Mouse (Mus musculus) G1E (cell line): ENCODE data around the gene Nova2. TPM values are rescaled to one million over a fixed set of nuclear protein-coding genes. Genes with fewer than 3 reads are reported as not detected.
A peak's percentile ranks its signal among the peaks of the same experiment; 100 is the strongest.

ENCODE experiments used
- ATAC-seq: 2 replicates; pipeline ENCODE4 v1.8.0; 2016; ENCODE audit warnings: mild to moderate bottlenecking; ENCODE audit not compliant: insufficient number of reproducible peaks, poor library complexity, low FRiP score, severe bottlenecking; ENCODE audit errors: extremely low read depth
- DNase-seq: peaks from one replicate; pipeline ENCODE4 v3.0.0; 2012; ENCODE audit warnings: low spot score
- H3K27me3 ChIP-seq: 2 replicates; pipeline ENCODE4 v1.6.1; 2012; ENCODE audit warnings: mild to moderate bottlenecking, low read length, inconsistent platforms; ENCODE audit not compliant: insufficient read depth
- H3K36me3 ChIP-seq: replicated peaks from 2 replicates; pipeline ENCODE3; 2012; ENCODE audit warnings: mild to moderate bottlenecking, inconsistent platforms
- H3K4me1 ChIP-seq: 2 replicates; pipeline ENCODE4 v1.6.1; 2012; ENCODE audit warnings: low read depth, low read length, inconsistent platforms, mixed read lengths; ENCODE audit not compliant: insufficient read depth
- H3K4me3 ChIP-seq: 2 replicates; pipeline ENCODE4 v1.5.1; 2012; ENCODE audit warnings: low read depth, mild to moderate bottlenecking, inconsistent platforms, low read length, moderate library complexity, mixed read lengths
- H3K9me3 ChIP-seq: replicated peaks from 2 replicates; pipeline ENCODE4 v1.6.1; 2012; ENCODE audit warnings: inconsistent platforms
- CTCF ChIP-seq: IDR thresholded peaks from 2 replicates; pipeline ENCODE4 v1.5.1; 2012; ENCODE audit warnings: low read depth, low read length, inconsistent platforms, mixed read lengths
- GATA1 ChIP-seq: IDR thresholded peaks from 2 replicates; pipeline ENCODE4 v1.6.1; 2012; ENCODE audit warnings: borderline replicate concordance, low read length, inconsistent platforms, mixed read lengths
- GATA2 ChIP-seq: IDR thresholded peaks from 2 replicates; pipeline ENCODE4 v1.6.1; 2012; ENCODE audit warnings: low read depth, low read length, inconsistent platforms, borderline replicate concordance
- POLR2AphosphoS5 ChIP-seq: IDR thresholded peaks from 2 replicates; pipeline ENCODE4 v1.6.1; 2012; ENCODE audit warnings: low read depth, low read length, inconsistent platforms; ENCODE audit not compliant: insufficient replicate concordance
- TAL1 ChIP-seq: conservative IDR thresholded peaks from 2 replicates; pipeline ENCODE4 v1.6.1; 2012; ENCODE audit warnings: low read depth, low read length, inconsistent platforms, mixed read lengths
- polyA plus RNA-seq: library from polyadenylated mRNA; stranded (reverse); fragments of >175 nt; gene quantifications from 2 replicates; pipeline ENCODE4 v1.2.3, GENCODE M21; 2012
- total RNA-seq, 2 experiments: library from RNA; stranded (forward) in 1 of 2; stranded (reverse) in 1 of 2; fragments of 200-1000 nt in 1 of 2; fragments of >200 nt in 1 of 2; fragmentation: Nextera tagmentation in 1 of 2; gene quantifications; 2 replicates each; pipeline ENCODE4 v1.2.3; 2014 to 2017

Gene Nova2
- total and polyA plus RNA-seq, 3 experiments: 0.05 TPM; not detected in 2

GRCm38 (mm10) chr7:18891872-18892599 is 33.7 kb upstream of the Nova2 start:
- no peaks in the 10 kb centered on the region for H3K9me3 ChIP-seq
- ATAC-seq: peak; percentile 72
- TF ChIP-seq CTCF (peak; percentile 80), GATA1 (no peak)
- H3K36me3 ChIP-seq: peaks cover 55% of the 10 kb centered on the region
- no peaks in the 10 kb centered on the region for H3K27me3 ChIP-seq
- peak overlapping the region; percentile 60; the same call in 1 of the 2 replicates for H3K4me3 ChIP-seq
- H3K4me1 ChIP-seq: peaks cover 18% of the 10 kb centered on the region
- peak; percentile 86 for DNase-seq

DNA sequence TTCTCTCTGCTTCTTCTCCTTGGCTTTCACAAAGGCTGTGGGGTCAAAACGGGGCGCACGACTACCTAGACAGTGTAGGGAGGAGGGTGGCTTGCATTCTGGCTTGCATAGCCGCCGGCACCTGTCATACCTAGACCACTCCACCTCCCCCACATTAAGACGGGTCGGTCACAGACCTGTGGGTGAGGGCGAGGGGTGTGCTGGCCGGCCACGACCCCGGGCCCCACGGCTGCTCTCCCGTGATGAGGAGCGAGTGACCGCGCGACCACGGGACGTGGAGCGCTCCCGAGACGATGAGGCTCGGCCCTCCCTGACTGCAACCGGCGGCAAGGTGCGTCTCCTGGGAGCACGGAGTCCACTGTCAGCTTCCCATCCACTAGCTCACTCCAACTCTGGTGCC is 32.7 kb upstream of the Nova2 start:
- TF ChIP-seq GATA1: no peak
- no peak for TF ChIP-seq GATA2
- no peak for TF ChIP-seq POLR2AphosphoS5
- TF ChIP-seq CTCF: no peak
- TF ChIP-seq TAL1: no peak
- Histone ChIP-seq H3K4me3 (no peak overlapping the region), H3K27me3 (no peaks in the 10 kb centered on the region), H3K4me1 (peaks cover 18% of the 10 kb centered on the region), H3K36me3 (peaks cover 64% of the 10 kb centered on the region), H3K9me3 (no peaks in the 10 kb centered on the region)
- DNase-seq: no peak
- no peak for ATAC-seq

- ATAC-seq (peak; percentile 41; the same call in 1 of the 2 replicates), DNase-seq (peak; percentile 32)
- Histone ChIP-seq H3K4me1 (peaks cover 18% of the 10 kb centered on the region), H3K4me3 (peak overlapping the region; percentile 46; the same call in 1 of the 2 replicates), H3K36me3 (peaks cover 71% of the 10 kb centered on the region), H3K27me3 (no peaks in the 10 kb centered on the region), H3K9me3 (no peaks in the 10 kb centered on the region)
- TF ChIP-seq CTCF (no peak), TAL1 (no peak), GATA1 (no peak), POLR2AphosphoS5 (no peak), GATA2 (no peak)
Measured at GRCm38 (mm10) chr7:18893651-18894430, 31.8 kb upstream of the Nova2 start.

DNA sequence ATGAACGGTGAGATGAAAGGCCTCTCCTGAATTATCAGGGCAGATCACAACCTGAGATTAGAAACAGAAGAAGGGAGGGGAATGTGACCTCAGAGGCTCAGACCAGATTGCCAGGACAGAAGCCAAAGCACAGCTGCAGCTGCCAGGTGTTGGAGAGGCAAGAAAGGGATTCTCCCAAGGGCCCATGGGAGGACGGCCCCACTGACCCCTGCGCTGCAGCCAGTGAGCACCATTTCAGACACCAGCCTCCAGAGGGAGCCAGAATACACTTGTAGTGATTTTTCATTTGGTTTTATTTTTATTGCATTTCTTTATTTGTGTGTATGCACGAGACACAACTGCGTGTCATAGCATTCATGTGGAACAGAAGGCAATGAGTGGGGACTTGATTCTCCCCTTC is 29.2 kb upstream of the Nova2 start:
- H3K4me3 ChIP-seq: no peak overlapping the region
- H3K9me3 ChIP-seq: no peaks in the 10 kb centered on the region
- no peaks in the 10 kb centered on the region for H3K27me3 ChIP-seq
- ATAC-seq: no peak
- no peak for DNase-seq
- TF ChIP-seq GATA2 (no peak), TAL1 (no peak), POLR2AphosphoS5 (no peak), GATA1 (no peak), CTCF (no peak)
- peaks cover 18% of the 10 kb centered on the region for H3K4me1 ChIP-seq
- peaks cover 77% of the 10 kb centered on the region for H3K36me3 ChIP-seq

- H3K27me3 ChIP-seq: no peaks in the 10 kb centered on the region
- H3K36me3 ChIP-seq: peaks cover 89% of the 10 kb centered on the region
- ATAC-seq: no peak
- no peak for TF ChIP-seq GATA2
- no peak for TF ChIP-seq POLR2AphosphoS5
- no peak for TF ChIP-seq GATA1
- TF ChIP-seq CTCF: no peak
- TF ChIP-seq TAL1: no peak
- H3K4me3 ChIP-seq: no peak overlapping the region
- H3K4me1 ChIP-seq: no peaks in the 10 kb centered on the region; the same call in 1 of the 2 replicates
- no peaks in the 10 kb centered on the region for H3K9me3 ChIP-seq
- DNase-seq: no peak
Measured at GRCm38 (mm10) chr7:18900513-18900912, 25.2 kb upstream of the Nova2 start.

- Histone ChIP-seq H3K36me3 (peaks cover 93% of the 10 kb centered on the region), H3K9me3 (no peaks in the 10 kb centered on the region), H3K4me1 (no peaks in the 10 kb centered on the region; the same call in 1 of the 2 replicates), H3K4me3 (no peak overlapping the region), H3K27me3 (no peaks in the 10 kb centered on the region)
- TF ChIP-seq CTCF (no peak), TAL1 (no peak), GATA1 (no peak), GATA2 (no peak), POLR2AphosphoS5 (no peak)
- ATAC-seq (no peak), DNase-seq (no peak)
Measured at GRCm38 (mm10) chr7:18902486-18902885, 23.2 kb upstream of the Nova2 start.
